Comparison of ENCODE assay signal across 16 mouse cellular contexts in genomic region chr5:17210723-17211245, GRCm38 (mm10).
DNase-seq lines count a peak whose midpoint lies in the region; ATAC-seq and TF ChIP-seq lines count a peak whose summit lies in the region.
"Had no signal": no experiment of that assay in that cellular context is flagged by ENCODE, and none has a peak within 500 bp of the region (broad histone marks: within the 10 kb centered on the region; RNA-seq: fewer than 3 reads in every experiment).

No protein-coding gene starts in this region.

- H3K79me2 ChIP-seq in liver, adult 2 months (ENCODE audit: control insufficient read depth, insufficient read depth, low read length) = no peaks in the 10 kb centered on the region

- no peaks in the 10 kb centered on the region for H3K27me3 ChIP-seq in liver, adult 2 months (ENCODE audit: control insufficient read depth, insufficient read depth, low read length)
- H3K27me3 ChIP-seq in embryonic facial prominence, embryonic 13.5 days = no peaks in the 10 kb centered on the region
- no peaks in the 10 kb centered on the region for H3K27me3 ChIP-seq in forebrain, embryonic 12.5 days
- H3K27me3 ChIP-seq in liver, embryonic 12.5 days (replicated peaks) = no peaks in the 10 kb centered on the region
- H3K27me3 ChIP-seq: heart, embryonic 13.5 days; liver, embryonic 13.5 days; neural tube, embryonic 12.5 days; Patski had no signal

- intact Hi-C loops in gastrocnemius, postnatal 14 days (cut with DNase I; ENCODE audit: low total_unique reads) = no loop called here

- no peaks in the 10 kb centered on the region for H3K9me3 ChIP-seq in embryonic facial prominence, embryonic 13.5 days
- no peaks in the 10 kb centered on the region for H3K9me3 ChIP-seq in forebrain, embryonic 12.5 days
- no peaks in the 10 kb centered on the region for H3K9me3 ChIP-seq in liver, embryonic 12.5 days (replicated peaks)
- H3K9me3 ChIP-seq: heart, embryonic 13.5 days; liver, embryonic 13.5 days; neural tube, embryonic 12.5 days had no signal

- H3K4me3 ChIP-seq in liver, adult 2 months (ENCODE audit: insufficient read depth, low read depth, low read length) = no peak overlapping the region
- H3K4me3 ChIP-seq in embryonic facial prominence, embryonic 13.5 days = no peak overlapping the region
- H3K4me3 ChIP-seq in forebrain, embryonic 12.5 days (replicated peaks) = no peak overlapping the region
- H3K4me3 ChIP-seq in liver, embryonic 12.5 days = no peak overlapping the region
- H3K4me3 ChIP-seq: heart, embryonic 13.5 days; liver, embryonic 13.5 days; neural tube, embryonic 12.5 days had no signal

- H3K9ac ChIP-seq in liver, adult 2 months (ENCODE audit: low read depth, low read length) = no peak overlapping the region
- no peak overlapping the region for H3K9ac ChIP-seq in embryonic facial prominence, embryonic 13.5 days
- H3K9ac ChIP-seq in forebrain, embryonic 12.5 days = no peak overlapping the region
- no peak overlapping the region for H3K9ac ChIP-seq in liver, embryonic 12.5 days
- H3K9ac ChIP-seq: heart, embryonic 13.5 days; liver, embryonic 13.5 days; neural tube, embryonic 12.5 days had no signal

- no peak overlapping the region for H3K4me2 ChIP-seq in embryonic facial prominence, embryonic 13.5 days
- H3K4me2 ChIP-seq in forebrain, embryonic 12.5 days = no peak overlapping the region
- no peak overlapping the region for H3K4me2 ChIP-seq in liver, embryonic 12.5 days
- H3K4me2 ChIP-seq: heart, embryonic 13.5 days; liver, embryonic 13.5 days; neural tube, embryonic 12.5 days had no signal

- H3K4me1 ChIP-seq in liver, adult 2 months (ENCODE audit: control insufficient read depth, insufficient read depth, low read length) = no peaks in the 10 kb centered on the region
- peaks cover 7% of the 10 kb centered on the region; the same call in 1 of the 2 replicates for H3K4me1 ChIP-seq in embryonic facial prominence, embryonic 13.5 days
- no peaks in the 10 kb centered on the region for H3K4me1 ChIP-seq in forebrain, embryonic 12.5 days
- H3K4me1 ChIP-seq in liver, embryonic 12.5 days = no peaks in the 10 kb centered on the region
- H3K4me1 ChIP-seq: heart, embryonic 13.5 days; liver, embryonic 13.5 days; neural tube, embryonic 12.5 days had no signal

- H3K36me3 ChIP-seq in liver, adult 2 months (ENCODE audit: control insufficient read depth, insufficient read depth, low read length) = no peaks in the 10 kb centered on the region
- H3K36me3 ChIP-seq in embryonic facial prominence, embryonic 13.5 days = no peaks in the 10 kb centered on the region
- no peaks in the 10 kb centered on the region for H3K36me3 ChIP-seq in forebrain, embryonic 12.5 days (replicated peaks)
- no peaks in the 10 kb centered on the region for H3K36me3 ChIP-seq in liver, embryonic 12.5 days
- H3K36me3 ChIP-seq: heart, embryonic 13.5 days; liver, embryonic 13.5 days; neural tube, embryonic 12.5 days had no signal

- 64% methylated on average over 6 of the region's 6 CpGs for WGBS in liver, adult 2 months
- WGBS in embryonic facial prominence, embryonic 13.5 days = 44% methylated on average over 6 of the region's 6 CpGs
- WGBS in forebrain, embryonic 12.5 days = 80% methylated on average over 6 of the region's 6 CpGs
- WGBS in liver, embryonic 12.5 days (ENCODE audit: insufficient replicate concordance) = 54% methylated on average over 6 of the region's 6 CpGs

- peak; percentile 5 for DNase-seq in heart, postnatal 4 days
- DNase-seq in heart, adult 8-10 months (ENCODE audit: low spot score) = no peak
- DNase-seq in liver, adult 2 months (ENCODE audit: extremely low read depth, low read depth, low spot score) = peak; percentile 18
- no peak for DNase-seq in liver
- peak; percentile 14 for DNase-seq in gastrocnemius, postnatal 14 days
- DNase-seq: adrenal gland, postnatal 36 days; cerebellum, adult 9-11 months; liver, embryonic 13.5 days; lung, postnatal 14 days had no signal

- no peak overlapping the region for H3K27ac ChIP-seq in liver, adult 2 months (replicated peaks; ENCODE audit: insufficient read depth, low read depth, low read length)
- peak overlapping the region; percentile 33; the same call in 1 of the 2 replicates for H3K27ac ChIP-seq in embryonic facial prominence, embryonic 13.5 days
- no peak overlapping the region for H3K27ac ChIP-seq in forebrain, embryonic 12.5 days
- H3K27ac ChIP-seq in liver, embryonic 12.5 days = no peak overlapping the region
- H3K27ac ChIP-seq: heart, embryonic 13.5 days; liver, embryonic 13.5 days; neural tube, embryonic 12.5 days had no signal

- no peak for TF ChIP-seq POLR2A in liver, adult 2 months (IDR thresholded peaks at IDR 0.05; ENCODE audit: extremely low read depth, insufficient read depth, low read length)

- no peak for ATAC-seq in embryonic facial prominence, embryonic 13.5 days (ENCODE audit: insufficient number of reproducible peaks, insufficient read depth, low FRiP score, low TSS enrichment, low read depth)
- no peak for ATAC-seq in forebrain, embryonic 12.5 days (ENCODE audit: low FRiP score)
- ATAC-seq in liver, embryonic 12.5 days = no peak
- ATAC-seq: activated CD4-positive, CD25-positive, alpha-beta regulatory T cell, adult 4 months; Patski had no signal

- no peak for TF ChIP-seq CTCF in liver, adult 2 months (IDR thresholded peaks at IDR 0.05; ENCODE audit: low read depth, low read length)

Comparison
In these comparisons a context has a peak if more than half of its experiments do, and no peak if none do; other contexts are left out.
1. DNase-seq: peak in heart, postnatal 4 days (single experiment), liver, adult 2 months (single experiment) and gastrocnemius, postnatal 14 days (single experiment); none in heart, adult 8-10 months (single experiment) and liver (single experiment).